Mouse (Mus musculus): ENCODE data around the gene Rest. TPM values are rescaled to one million over a fixed set of nuclear protein-coding genes. Genes with fewer than 3 reads are reported as not detected.
A peak's percentile ranks its signal among the peaks of the same experiment; 100 is the strongest.

Rest gene
- polyA plus RNA-seq, 1 experiment = 3.7 TPM

- peaks cover 34% of the 10 kb centered on the region for H3K4me1 ChIP-seq
- H3K36me3 ChIP-seq (replicated peaks; ENCODE audit: low read length) = peaks cover 45% of the 10 kb centered on the region
- TF ChIP-seq GATA1 (IDR thresholded peaks at IDR 0.05; ENCODE audit: borderline replicate concordance, low read length) = no peak
- no peak for TF ChIP-seq FLI1 (IDR thresholded peaks at IDR 0.05; ENCODE audit: low read length)
- no peaks in the 10 kb centered on the region for H3K27me3 ChIP-seq (replicated peaks)
- H3K9me3 ChIP-seq = no peaks in the 10 kb centered on the region
- peak overlapping the region; percentile 98 for H3K4me3 ChIP-seq (replicated peaks)
These were observed 42.7 kb downstream of the Rest start for GRCm38 (mm10) chr5:77307821-77308553.

GRCm38 (mm10) chr5:77309051-77309906, 44.0 kb downstream of the Rest start:
- no peak for TF ChIP-seq FLI1 (IDR thresholded peaks at IDR 0.05; ENCODE audit: low read length)
- TF ChIP-seq GATA1 (IDR thresholded peaks at IDR 0.05; ENCODE audit: borderline replicate concordance, low read length) = no peak
- Histone ChIP-seq H3K4me3 (replicated peaks) (peak overlapping the region; percentile 98), H3K27me3 (replicated peaks) (no peaks in the 10 kb centered on the region), H3K9me3 (no peaks in the 10 kb centered on the region), H3K4me1 (peaks cover 37% of the 10 kb centered on the region), H3K36me3 (replicated peaks; ENCODE audit: low read length) (peaks cover 47% of the 10 kb centered on the region)

DNA sequence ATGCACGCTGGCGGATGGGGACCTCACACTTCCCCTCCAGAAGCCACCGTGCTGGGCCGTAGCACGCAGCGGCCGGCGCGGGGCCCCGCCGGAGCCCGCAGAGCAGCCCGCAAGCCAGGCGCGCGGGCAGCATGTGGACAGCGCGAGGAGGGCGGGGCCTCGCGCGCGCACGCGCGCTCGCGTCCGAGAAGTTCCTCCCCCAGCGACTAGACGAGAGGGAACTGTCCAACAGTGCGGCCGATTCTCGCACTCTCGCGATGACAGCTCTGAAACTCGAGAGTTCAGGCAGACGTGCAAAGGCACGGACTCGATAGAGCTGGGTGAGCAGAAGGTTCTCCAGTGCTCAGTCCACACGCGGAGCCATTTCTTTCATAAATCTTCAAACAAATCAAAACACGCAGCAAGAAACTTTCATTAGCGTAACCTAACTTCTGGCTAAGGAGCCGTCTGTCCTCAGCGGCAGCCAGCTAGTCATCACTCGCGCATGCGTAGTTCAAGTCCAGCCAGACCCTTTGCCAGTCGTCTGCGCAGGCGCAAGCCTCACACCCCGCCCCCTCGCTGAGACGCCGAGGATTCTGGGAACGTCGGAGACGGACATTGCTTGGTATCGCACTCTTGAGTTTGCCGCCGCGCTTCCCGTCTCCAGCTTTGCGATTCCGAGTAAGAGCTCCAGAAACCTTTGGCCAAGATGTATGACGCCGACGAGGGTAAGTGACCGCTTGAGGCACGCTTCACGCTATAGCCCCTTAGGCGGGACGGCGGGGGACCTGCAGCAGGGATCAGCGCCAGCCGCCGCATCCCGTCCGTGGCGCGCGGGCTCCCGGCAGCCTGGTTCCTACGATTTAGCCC, 44.9 kb downstream of the Rest start, which contains the start of the genes Noa1 and Polr2b:
Gene Noa1, minus strand, starts transcription at position 161 of the 849 bp plus-strand sequence.
Gene Polr2b, plus strand, starts transcription at position 224 of the 849 bp plus-strand sequence.
- peaks cover 47% of the 10 kb centered on the region for H3K36me3 ChIP-seq (replicated peaks; ENCODE audit: low read length)

DNA sequence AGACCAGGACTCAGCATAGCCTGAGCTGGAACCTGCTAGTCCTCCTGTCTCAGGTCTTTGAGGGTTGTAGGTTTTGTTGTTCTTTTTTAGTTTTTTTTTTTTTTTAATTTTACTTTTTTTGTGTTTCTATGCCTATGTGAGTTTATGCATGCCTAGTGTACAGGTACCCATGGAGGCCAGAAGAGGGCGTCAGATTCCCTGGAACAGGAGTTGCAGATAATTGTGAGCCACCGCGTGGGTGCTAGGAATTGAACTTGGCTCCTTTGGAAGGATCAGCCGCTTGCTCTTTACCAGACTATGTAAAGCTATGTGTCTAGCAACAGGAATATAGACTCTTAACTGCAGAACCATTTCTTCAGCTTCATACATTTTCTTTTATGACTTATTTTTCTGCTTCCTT, 48.9 kb downstream of the Rest start:
- TF ChIP-seq GATA1 (IDR thresholded peaks at IDR 0.05; ENCODE audit: borderline replicate concordance, low read length) = no peak
- TF ChIP-seq FLI1 (IDR thresholded peaks at IDR 0.05; ENCODE audit: low read length) = no peak
- peaks cover 62% of the 10 kb centered on the region for H3K36me3 ChIP-seq (replicated peaks; ENCODE audit: low read length)

More for the DNA sequence above, 44.9 kb downstream of the Rest start, which contains the start of the genes Noa1 and Polr2b:
- Histone ChIP-seq H3K27me3 (replicated peaks) (no peaks in the 10 kb centered on the region), H3K4me3 (replicated peaks) (peak within 1 kb of the TSS; percentile 98), H3K4me1 (peaks cover 37% of the 10 kb centered on the region), H3K9me3 (no peaks in the 10 kb centered on the region)
- TF ChIP-seq GATA1 (IDR thresholded peaks at IDR 0.05; ENCODE audit: borderline replicate concordance, low read length) (no peak), FLI1 (IDR thresholded peaks at IDR 0.05; ENCODE audit: low read length) (no peak)

DNA sequence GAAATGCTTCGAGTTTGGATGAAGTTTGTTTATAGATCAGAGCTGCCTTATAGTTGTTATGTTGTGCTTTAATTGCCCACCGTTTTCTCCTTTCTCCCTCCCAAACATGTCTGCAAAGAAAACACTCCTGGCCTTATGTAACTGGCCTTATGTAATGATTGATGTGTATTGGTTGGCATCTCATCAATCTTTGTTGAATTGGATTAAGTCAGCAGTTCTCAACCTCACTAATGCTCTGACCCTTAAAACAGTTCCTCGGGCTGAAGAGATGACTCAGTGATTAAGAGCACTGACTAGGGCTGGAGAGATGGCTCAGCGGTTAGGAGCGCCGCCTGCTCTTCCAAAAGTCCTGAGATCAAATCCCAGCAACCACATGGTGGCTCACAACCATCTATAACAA, 49.7 kb downstream of the Rest start:
- no peaks in the 10 kb centered on the region for H3K27me3 ChIP-seq (replicated peaks)
- H3K36me3 ChIP-seq (replicated peaks; ENCODE audit: low read length) = peaks cover 68% of the 10 kb centered on the region
- H3K4me3 ChIP-seq (replicated peaks) = no peak overlapping the region
- peaks cover 19% of the 10 kb centered on the region for H3K4me1 ChIP-seq
- no peaks in the 10 kb centered on the region for H3K9me3 ChIP-seq
- TF ChIP-seq GATA1 (IDR thresholded peaks at IDR 0.05; ENCODE audit: borderline replicate concordance, low read length) (no peak), FLI1 (IDR thresholded peaks at IDR 0.05; ENCODE audit: low read length) (no peak)

More for the DNA sequence above, 48.9 kb downstream of the Rest start:
- H3K4me1 ChIP-seq = peaks cover 21% of the 10 kb centered on the region
- no peak overlapping the region for H3K4me3 ChIP-seq (replicated peaks)
- H3K9me3 ChIP-seq = no peaks in the 10 kb centered on the region
- H3K27me3 ChIP-seq (replicated peaks) = no peaks in the 10 kb centered on the region

- Histone ChIP-seq H3K36me3 (replicated peaks; ENCODE audit: low read length) (peaks cover 97% of the 10 kb centered on the region), H3K27me3 (replicated peaks) (no peaks in the 10 kb centered on the region), H3K9me3 (no peaks in the 10 kb centered on the region), H3K4me1 (peaks cover 10% of the 10 kb centered on the region), H3K4me3 (replicated peaks) (no peak overlapping the region)
- TF ChIP-seq FLI1 (IDR thresholded peaks at IDR 0.05; ENCODE audit: low read length) (no peak), GATA1 (IDR thresholded peaks at IDR 0.05; ENCODE audit: borderline replicate concordance, low read length) (no peak)
These were observed 59.6 kb downstream of the Rest start for GRCm38 (mm10) chr5:77324936-77325335.

DNA sequence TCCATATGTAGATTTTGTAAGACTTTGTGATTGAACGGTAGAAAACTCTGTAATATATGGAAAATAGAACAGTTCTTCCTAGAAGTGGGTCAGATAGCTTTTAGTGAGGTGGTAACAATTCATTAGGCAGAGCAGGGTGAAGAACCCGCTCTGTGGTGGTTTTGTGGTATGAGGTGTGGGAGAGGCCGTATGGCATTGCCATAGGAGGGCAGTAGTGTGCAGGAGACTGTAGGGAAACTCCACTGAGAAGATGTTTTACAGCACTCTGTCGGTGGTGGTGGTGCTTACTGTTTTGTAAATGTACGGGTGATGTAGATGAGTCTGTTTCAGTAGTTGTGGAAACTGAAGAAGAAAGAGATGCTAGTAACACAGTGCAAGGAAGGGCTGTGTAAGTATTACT, 64.9 kb downstream of the Rest start:
- H3K4me1 ChIP-seq = peaks cover 4% of the 10 kb centered on the region
- no peaks in the 10 kb centered on the region for H3K27me3 ChIP-seq (replicated peaks)
- H3K36me3 ChIP-seq (replicated peaks; ENCODE audit: low read length) = peaks cover 96% of the 10 kb centered on the region
- H3K4me3 ChIP-seq (replicated peaks) = no peak overlapping the region
- no peak for TF ChIP-seq FLI1 (IDR thresholded peaks at IDR 0.05; ENCODE audit: low read length)
- TF ChIP-seq GATA1 (IDR thresholded peaks at IDR 0.05; ENCODE audit: borderline replicate concordance, low read length) = no peak
- no peaks in the 10 kb centered on the region for H3K9me3 ChIP-seq

Other genes with a start within 250 kb of the Rest start
- gene Thegl, start 249.5 kb upstream of the Rest start, polyA plus RNA-seq (2012; ENCODE audit: insufficient read depth, low replicate concordance) = not detected in 2 replicates
- gene Hopx, start 150.4 kb upstream of the Rest start, polyA plus RNA-seq (2012; ENCODE audit: insufficient read depth, low replicate concordance) = 2.5 TPM in 1 of 2 replicates, not detected in the other
- not detected in 2 replicates for gene Spink2, start 54.0 kb upstream of the Rest start, polyA plus RNA-seq (2012; ENCODE audit: insufficient read depth, low replicate concordance)
- gene Noa1, start 44.6 kb downstream of the Rest start, polyA plus RNA-seq (2012; ENCODE audit: insufficient read depth, low replicate concordance) = 14.4 and 14.9 TPM in 2 replicates
- gene Polr2b, start 44.7 kb downstream of the Rest start, polyA plus RNA-seq (2012; ENCODE audit: insufficient read depth, low replicate concordance) = 0.39 and 1.0 TPM in 2 replicates
- gene Igfbp7, start 142.6 kb downstream of the Rest start, polyA plus RNA-seq (2012; ENCODE audit: insufficient read depth, low replicate concordance) = 2.6 and 4.0 TPM in 2 replicates

All from megakaryocyte, embryonic 14.5 days (primary cell).